Mouse (Mus musculus): ENCODE measurements around the gene Trak1.

DNA sequence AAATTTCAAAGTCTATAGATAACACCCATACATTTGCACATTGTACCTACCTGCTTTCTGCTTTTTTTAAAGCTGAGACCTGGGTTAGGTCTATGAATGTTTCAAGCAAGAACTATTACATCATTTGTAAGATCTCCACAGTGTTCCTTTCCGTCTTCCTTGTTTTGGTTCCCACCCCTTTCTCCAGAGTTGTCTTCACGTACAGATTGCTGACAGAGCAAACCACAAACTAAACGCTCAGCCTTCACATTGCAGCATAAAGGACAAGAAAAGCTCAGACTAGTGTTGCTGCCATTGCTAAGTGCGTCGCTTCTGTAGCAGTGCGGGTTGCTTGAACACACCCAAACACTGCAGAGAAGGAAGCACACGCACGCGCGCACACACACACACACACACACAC is 32.0 kb upstream of the Trak1 start:
- TF ChIP-seq UBTF (IDR thresholded peaks at IDR 0.05; ENCODE audit: low read depth, low read length) (no peak), EP300 (IDR thresholded peaks at IDR 0.05; ENCODE audit: low read length) (no peak)
